Mouse (Mus musculus) cortical plate, adult 2 months (tissue): ENCODE results near the gene Rnf208.

ENCODE experiments used
- CTCF ChIP-seq: fragments of 200-500 bp; IDR thresholded peaks from 2 replicates; pipeline ENCODE4 v1.5.1; 2011; ENCODE audit warnings: mild to moderate bottlenecking, control low read depth, low read length; ENCODE audit not compliant: insufficient read depth; ENCODE audit errors: extremely low read depth
- POLR2A ChIP-seq: fragments of 200-500 bp; IDR thresholded peaks from 2 replicates; pipeline ENCODE4 v1.6.1; 2011; ENCODE audit warnings: mild to moderate bottlenecking, low read length, control low read depth; ENCODE audit not compliant: insufficient read depth; ENCODE audit errors: extremely low read depth

DNA sequence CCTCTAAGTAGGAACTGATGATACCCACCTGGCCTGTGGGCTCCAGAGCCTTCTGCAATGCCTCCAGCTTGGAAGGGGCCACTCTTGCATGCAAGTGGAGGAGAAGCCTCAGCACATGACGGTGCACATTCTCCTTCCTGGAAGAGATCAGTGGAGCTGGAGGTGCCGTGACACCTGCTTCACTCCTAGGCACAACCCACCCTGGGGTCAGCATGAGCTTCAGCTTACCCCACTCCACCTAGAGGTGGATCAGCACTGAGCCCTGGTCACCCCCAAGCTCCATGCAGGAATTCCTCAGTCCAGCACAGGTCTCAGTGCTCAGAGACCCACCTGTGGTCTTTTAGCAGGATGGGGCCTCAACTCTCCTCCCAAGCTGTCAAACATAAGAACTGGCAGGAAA, 41.4 kb upstream of the Rnf208 start:
- TF ChIP-seq CTCF (no peak), POLR2A (no peak)
